Mouse (Mus musculus) heart, adult 8-10 months (tissue): ENCODE data around the gene Khnyn. TPM values are rescaled to one million over a fixed set of nuclear protein-coding genes. Genes with fewer than 3 reads are reported as not detected.

Experiments
- DNase-seq: peaks from one replicate; pipeline ENCODE4 v3.0.0; 2022; ENCODE audit warnings: low spot score
- total RNA-seq, 4 experiments: library from RNA; stranded (reverse); gene quantifications; 2 replicates each; pipeline ENCODE4 v1.2.4; 2022

Khnyn gene
- total RNA-seq, 4 experiments from 2014 or later: 8.1 to 11.7 (median 10.3) TPM

- DNase-seq: no peak
Measured at GRCm38 (mm10) chr14:55873242-55873713, 11.5 kb upstream of the Khnyn start.

- DNase-seq: peak; percentile 78
Measured at GRCm38 (mm10) chr14:55873714-55874683, 10.7 kb upstream of the Khnyn start.

DNA sequence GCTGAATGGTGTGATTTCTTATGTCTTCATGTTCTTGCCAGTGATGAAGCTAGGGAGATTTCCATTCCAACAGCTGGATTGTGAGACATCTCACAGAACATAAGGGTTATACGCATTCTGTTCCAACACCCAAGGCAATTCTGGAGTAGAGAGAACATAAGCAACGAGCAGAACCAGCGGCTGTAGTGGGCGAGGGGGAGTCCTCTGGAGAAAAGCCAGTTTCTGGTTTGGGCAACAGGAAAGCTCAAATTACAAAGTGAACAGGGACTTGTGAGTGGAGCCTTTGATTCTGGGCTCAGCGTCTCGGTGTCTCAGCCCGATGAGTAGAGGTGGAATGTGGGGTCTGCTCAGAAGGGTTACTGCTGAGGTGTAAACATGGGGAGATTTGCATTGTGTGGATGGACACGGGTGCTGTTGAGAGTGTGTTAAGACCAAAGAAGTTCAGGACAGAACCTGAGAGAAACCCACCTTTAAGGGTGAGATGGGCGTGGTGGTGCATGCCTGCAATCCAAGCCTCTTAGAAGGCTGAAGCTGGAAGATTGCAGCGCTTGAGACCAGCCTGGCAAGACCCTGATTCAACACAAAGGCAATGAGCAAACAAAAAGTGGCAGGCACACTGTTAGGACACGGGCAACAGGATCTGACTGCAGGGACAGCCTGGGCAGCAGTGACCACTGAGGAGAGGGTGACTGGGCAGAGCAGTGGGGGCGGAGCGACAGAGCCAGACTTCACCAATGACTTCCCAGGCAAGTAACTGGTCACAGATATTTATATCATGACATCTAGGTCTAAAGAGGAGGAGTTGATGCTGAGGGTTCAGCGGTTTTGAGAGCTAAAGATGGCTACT is 7.1 kb upstream of the Khnyn start:
- no peak for DNase-seq

GRCm38 (mm10) chr14:55878316-55878940 is 6.3 kb upstream of the Khnyn start:
- no peak for DNase-seq

- DNase-seq: peak; percentile 55
Measured at GRCm38 (mm10) chr14:55879623-55880022, 5.1 kb upstream of the Khnyn start.

DNA sequence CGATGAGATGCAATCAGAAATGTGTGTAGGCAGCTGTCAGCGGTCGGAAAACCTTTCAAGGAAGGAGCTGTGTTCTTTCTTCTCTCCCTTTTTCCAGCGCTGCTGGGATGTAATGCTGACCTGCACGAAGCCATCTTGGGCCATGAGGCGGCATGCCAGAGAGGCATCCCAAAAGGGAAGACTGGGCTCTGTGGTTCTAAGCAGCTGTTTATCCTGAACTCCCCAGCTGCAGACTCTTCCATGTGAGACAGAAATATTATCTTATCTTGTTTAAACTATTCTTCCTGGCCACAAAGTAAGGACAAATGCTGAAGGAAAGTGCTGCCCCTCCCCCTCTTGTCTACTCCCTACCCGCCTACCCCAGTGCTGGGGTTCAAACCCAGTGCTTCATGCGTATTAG is 3.8 kb upstream of the Khnyn start:
- no peak for DNase-seq

DNA sequence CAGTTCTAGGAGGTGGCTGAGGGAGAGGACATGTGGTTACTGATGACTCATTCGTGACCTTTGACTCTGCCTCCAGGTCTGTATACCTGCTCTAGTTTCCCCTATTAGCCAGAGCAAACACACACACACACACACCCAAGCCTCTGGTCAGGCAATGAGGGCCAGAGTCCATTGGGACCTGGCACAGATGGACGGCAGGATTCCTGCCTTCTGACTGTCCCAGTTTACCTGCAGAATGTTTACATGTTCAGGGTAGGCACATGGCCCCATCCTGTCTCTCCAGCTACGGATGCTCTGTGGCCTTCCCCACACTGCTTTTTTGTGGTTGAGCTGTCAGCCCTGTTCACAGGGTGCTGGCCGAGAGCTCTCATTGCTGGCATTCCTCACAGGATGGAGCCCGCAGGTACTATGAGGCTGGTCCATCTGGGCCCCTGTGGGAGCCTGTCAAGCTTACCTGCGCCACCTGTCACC is 2.5 kb upstream of the Khnyn start:
- DNase-seq: no peak

DNA sequence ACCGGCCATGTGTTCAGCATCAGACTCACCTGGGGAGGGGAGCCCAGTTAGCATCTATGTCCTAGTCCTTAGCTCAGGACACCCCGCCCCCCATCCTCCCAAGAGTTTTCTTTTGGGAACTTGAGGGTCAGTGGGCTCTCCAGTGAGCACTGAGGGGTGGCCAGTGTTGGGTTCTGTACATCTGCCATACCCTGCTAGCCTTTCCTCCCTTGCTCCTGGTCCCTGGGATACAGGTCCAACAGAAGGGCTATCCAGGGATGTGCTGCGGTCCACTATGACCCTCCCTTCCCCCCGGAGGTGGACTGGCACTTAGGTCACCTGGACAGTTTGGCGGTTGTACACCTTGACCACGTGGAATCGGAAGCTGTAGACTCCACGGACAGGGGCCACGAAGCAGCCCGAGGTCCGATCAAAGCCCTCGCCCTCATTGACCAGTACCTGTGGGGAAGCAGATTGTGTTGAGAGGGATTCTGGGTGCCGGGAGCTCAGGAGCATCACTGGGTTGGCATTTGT is 1.5 kb upstream of the Khnyn start:
- no peak for DNase-seq

DNA sequence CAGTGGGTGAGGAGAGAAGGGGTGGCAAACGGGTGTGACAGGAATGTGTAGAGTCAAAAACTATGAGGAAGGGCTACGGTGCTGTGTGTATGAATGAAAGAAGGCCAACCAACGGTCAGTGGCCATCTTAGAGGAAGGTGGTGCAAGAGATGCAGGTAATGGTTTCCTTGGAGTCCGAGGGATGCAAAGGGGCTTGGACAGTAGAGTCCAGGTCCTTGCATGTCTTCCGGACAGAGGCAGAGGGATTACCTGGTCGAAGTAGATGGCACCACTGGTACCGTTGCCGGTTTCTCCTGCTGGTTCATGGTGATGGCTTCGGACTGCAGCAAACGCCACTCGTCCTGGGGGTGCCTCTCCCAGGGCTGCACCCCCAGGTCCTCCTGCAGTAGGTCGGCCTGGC is 1.1 kb upstream of the Khnyn start:
- DNase-seq: no peak

- peak; percentile 49 for DNase-seq
Measured at GRCm38 (mm10) chr14:55884166-55884565, 581 bp upstream of the Khnyn start, which contains the start of gene Cbln3. Cbln3 (minus strand) TSS chr14:55884392.

DNA sequence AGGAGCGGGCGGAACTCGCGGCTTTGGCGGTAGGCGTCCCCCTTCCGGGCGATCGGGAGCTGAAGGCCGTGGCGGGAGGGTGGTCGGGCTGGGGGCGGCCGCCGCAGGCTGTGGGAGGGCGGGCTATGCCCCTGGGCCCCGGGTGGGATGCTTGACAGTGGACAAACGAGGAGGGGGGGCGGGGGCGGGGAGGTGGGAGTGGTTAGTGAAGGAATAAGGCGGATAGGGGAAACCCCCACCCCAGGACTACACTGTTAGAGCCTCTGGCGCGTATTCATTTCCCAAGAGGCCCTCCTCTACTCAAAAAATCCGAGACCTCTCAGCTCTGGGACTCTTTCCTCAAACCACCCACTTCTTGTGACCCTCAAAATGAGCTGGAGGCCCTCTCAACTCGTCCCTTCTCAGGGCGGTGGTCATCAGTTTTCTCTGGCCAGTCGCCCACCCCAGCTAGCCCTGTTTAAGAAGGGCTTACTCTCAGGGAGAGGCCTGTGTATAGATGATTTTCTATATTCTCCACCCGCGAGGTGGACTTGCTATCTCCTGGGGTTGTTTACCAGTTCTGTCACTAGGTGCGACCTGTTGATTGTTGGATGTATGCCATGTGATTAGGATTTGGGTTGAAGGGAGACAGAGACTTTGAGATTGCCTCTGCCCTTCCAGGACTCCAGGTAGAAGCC is 505 bp downstream of the Khnyn start:
- peak; percentile 35 for DNase-seq

GRCm38 (mm10) chr14:55885791-55886271 is 1.1 kb downstream of the Khnyn start:
- DNase-seq: peak; percentile 74

DNA sequence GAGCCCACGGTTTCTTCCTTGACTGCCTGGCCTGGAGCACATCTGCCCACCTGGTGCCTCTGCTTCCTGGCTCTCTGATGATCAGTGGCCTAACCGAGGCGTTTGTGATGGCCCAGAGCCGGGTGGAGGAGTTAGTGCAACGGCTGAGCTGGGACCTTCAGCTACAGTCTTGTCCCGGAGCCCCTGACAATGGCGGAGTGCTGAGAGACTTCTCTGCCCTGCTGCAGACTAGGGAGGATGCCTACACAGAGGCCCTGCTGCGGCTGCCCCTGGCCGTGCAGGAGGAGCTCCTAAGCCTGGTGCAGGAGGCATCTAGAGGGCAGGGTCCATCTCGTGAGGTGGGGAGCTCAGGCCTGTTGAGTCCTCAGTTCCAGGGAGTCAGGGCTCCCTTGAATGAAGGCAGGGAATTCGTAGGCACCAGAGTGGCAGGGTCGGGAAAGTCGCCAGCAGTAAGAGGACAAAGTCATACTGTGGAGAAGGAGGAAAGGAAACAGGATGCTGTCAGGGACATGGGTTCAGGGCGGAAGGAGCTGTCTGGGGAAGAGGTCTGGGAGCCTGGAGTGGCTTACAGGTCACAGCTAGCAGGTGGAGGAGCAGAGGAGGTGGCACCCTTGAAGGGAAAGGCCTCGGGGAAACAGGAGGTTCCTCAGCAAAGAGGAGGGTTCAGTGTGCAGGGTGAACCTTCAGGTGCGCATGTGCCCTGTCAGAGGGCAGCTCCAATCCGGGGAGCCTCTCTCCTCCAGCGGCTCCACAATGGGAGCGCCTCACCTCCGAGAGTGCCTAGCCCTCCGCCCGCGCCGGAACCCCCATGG is 2.0 kb downstream of the Khnyn start:
- DNase-seq: no peak

DNA sequence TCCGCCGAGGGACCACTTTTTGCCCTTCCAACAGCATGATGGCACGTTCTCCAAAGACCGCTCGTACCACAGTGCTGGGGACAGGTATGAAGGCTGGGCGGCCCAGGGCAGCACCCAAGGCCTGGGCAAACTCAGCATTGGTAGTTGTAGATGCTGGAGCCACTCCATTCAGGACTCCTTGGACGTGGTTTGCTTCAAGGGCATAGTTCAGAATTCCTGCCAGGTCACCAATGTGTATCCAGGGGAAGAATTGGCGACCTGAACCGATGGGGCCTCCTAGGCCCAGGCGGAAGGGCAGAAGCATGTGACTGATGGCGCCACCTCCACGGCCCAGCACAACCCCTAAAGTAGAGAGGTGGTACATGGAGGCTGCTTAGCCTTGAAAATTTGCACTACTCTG is 12.9 kb downstream of the Khnyn start:
- no peak for DNase-seq

GRCm38 (mm10) chr14:55898947-55899346 is 14.2 kb downstream of the Khnyn start:
- no peak for DNase-seq

DNA sequence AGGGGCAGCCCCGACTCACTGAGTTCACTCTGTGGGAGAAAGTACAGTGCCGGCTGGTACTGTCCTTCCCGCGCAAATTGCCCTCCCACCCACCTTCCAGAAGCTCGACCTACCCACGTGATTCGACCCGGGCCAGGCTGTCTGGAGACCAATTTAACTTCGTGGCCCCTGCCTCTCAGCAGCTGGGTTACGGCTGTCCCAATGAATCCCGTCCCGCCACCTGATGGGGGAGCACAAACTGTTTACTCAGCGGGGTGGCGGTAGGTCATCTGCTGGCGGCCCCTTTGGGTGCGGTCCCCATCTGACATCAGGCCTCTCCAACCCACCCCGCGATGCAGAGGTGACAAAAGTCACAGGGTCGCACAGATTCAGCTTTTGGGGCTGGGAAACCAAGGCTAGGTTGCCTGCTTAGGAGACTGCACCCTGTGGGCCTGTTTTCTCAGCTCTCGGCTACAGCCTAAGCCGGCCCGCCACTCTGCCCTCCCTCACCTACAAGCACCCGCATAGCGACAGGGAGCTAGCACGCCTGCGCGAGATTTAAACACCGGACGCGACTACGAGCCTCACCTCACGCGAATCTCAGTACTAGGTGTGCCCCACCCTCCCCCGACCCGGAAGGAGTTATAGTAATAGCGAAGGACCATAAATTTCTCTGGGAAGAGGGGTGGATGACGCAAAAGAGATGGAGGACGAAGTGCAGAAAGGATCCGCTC is 15.1 kb downstream of the Khnyn start, which contains the start of gene Sdr39u1:
Gene Sdr39u1 (minus strand): TSS at position 593 of the 713 bp plus-strand sequence.
- DNase-seq: peak; percentile 74

GRCm38 (mm10) chr14:55900414-55900755 is 15.6 kb downstream of the Khnyn start:
- no peak for DNase-seq

DNA sequence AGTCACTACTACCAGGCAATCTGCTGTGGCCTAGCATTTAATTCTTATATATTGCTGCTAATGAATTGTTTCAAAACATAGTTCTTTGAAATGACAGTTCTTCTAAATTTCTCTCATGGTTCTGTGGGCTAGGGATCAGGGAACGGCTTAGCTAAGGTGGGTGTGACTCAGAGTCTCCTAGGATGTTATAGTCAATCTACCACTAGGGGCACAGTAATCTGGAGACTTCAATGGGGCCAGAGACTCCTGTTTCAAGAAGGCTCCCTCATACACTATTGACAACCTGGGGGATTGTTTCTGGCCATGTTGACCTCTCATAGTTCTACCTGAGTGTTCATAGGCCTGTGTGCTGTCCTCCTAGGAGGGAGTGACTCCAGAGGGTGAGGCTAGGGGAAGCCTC is 20.8 kb downstream of the Khnyn start:
- DNase-seq: no peak

DNA sequence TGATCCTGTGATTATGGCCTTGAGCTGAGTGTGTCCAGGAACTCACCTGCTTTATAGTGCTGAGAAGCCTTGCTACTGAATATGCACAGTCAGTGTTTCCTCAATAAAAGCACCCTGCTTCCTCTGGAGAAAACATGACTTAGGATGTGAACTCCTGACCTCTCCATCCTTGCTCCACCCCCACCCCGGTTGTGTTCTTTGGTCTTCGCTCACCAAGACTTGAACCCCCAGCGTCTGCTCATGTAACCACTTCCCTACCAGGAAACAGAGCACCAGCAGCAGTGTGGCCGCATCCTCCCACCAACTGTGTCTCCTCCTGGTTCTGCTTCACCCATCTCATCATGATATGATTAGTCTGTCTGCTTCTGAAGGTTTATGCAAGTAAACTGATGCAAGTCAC is 28.7 kb downstream of the Khnyn start:
- no peak for DNase-seq
